Mouse (Mus musculus) G1E (cell line): ENCODE measurements around the gene Epb41l5. TPM values are rescaled to one million over a fixed set of nuclear protein-coding genes. Genes with fewer than 3 reads are reported as not detected.
A peak's percentile ranks its signal among the peaks of the same experiment; 100 is the strongest.

ENCODE experiments used
- ATAC-seq: 2 replicates; pipeline ENCODE4 v1.8.0; 2016; ENCODE audit warnings: mild to moderate bottlenecking; ENCODE audit not compliant: insufficient number of reproducible peaks, poor library complexity, low FRiP score, severe bottlenecking; ENCODE audit errors: extremely low read depth
- DNase-seq: peaks from one replicate; pipeline ENCODE4 v3.0.0; 2012; ENCODE audit warnings: low spot score
- H3K27me3 ChIP-seq: 2 replicates; pipeline ENCODE4 v1.6.1; 2012; ENCODE audit warnings: mild to moderate bottlenecking, low read length, inconsistent platforms; ENCODE audit not compliant: insufficient read depth
- H3K36me3 ChIP-seq: replicated peaks from 2 replicates; pipeline ENCODE3; 2012; ENCODE audit warnings: mild to moderate bottlenecking, inconsistent platforms
- H3K4me1 ChIP-seq: 2 replicates; pipeline ENCODE4 v1.6.1; 2012; ENCODE audit warnings: low read depth, low read length, inconsistent platforms, mixed read lengths; ENCODE audit not compliant: insufficient read depth
- H3K4me3 ChIP-seq: 2 replicates; pipeline ENCODE4 v1.5.1; 2012; ENCODE audit warnings: low read depth, mild to moderate bottlenecking, inconsistent platforms, low read length, moderate library complexity, mixed read lengths
- H3K9me3 ChIP-seq: replicated peaks from 2 replicates; pipeline ENCODE4 v1.6.1; 2012; ENCODE audit warnings: inconsistent platforms
- CTCF ChIP-seq: IDR thresholded peaks from 2 replicates; pipeline ENCODE4 v1.5.1; 2012; ENCODE audit warnings: low read depth, low read length, inconsistent platforms, mixed read lengths
- GATA1 ChIP-seq: IDR thresholded peaks from 2 replicates; pipeline ENCODE4 v1.6.1; 2012; ENCODE audit warnings: borderline replicate concordance, low read length, inconsistent platforms, mixed read lengths
- GATA2 ChIP-seq: IDR thresholded peaks from 2 replicates; pipeline ENCODE4 v1.6.1; 2012; ENCODE audit warnings: low read depth, low read length, inconsistent platforms, borderline replicate concordance
- POLR2AphosphoS5 ChIP-seq: IDR thresholded peaks from 2 replicates; pipeline ENCODE4 v1.6.1; 2012; ENCODE audit warnings: low read depth, low read length, inconsistent platforms; ENCODE audit not compliant: insufficient replicate concordance
- TAL1 ChIP-seq: conservative IDR thresholded peaks from 2 replicates; pipeline ENCODE4 v1.6.1; 2012; ENCODE audit warnings: low read depth, low read length, inconsistent platforms, mixed read lengths
- polyA plus RNA-seq: library from polyadenylated mRNA; stranded (reverse); fragments of >175 nt; gene quantifications from 2 replicates; pipeline ENCODE4 v1.2.3, GENCODE M21; 2012
- total RNA-seq, 2 experiments: library from RNA; stranded (forward) in 1 of 2; stranded (reverse) in 1 of 2; fragments of 200-1000 nt in 1 of 2; fragments of >200 nt in 1 of 2; fragmentation: Nextera tagmentation in 1 of 2; gene quantifications; 2 replicates each; pipeline ENCODE4 v1.2.3; 2014 to 2017

Gene Epb41l5
- 71.5 and 81.8 TPM in 2 replicates for total RNA-seq (2014; fragmentation: Nextera tagmentation)
- total RNA-seq (2017): 18.5 and 22.5 TPM in 2 replicates
- polyA plus RNA-seq: 4.3 and 7.4 TPM in 2 replicates

DNA sequence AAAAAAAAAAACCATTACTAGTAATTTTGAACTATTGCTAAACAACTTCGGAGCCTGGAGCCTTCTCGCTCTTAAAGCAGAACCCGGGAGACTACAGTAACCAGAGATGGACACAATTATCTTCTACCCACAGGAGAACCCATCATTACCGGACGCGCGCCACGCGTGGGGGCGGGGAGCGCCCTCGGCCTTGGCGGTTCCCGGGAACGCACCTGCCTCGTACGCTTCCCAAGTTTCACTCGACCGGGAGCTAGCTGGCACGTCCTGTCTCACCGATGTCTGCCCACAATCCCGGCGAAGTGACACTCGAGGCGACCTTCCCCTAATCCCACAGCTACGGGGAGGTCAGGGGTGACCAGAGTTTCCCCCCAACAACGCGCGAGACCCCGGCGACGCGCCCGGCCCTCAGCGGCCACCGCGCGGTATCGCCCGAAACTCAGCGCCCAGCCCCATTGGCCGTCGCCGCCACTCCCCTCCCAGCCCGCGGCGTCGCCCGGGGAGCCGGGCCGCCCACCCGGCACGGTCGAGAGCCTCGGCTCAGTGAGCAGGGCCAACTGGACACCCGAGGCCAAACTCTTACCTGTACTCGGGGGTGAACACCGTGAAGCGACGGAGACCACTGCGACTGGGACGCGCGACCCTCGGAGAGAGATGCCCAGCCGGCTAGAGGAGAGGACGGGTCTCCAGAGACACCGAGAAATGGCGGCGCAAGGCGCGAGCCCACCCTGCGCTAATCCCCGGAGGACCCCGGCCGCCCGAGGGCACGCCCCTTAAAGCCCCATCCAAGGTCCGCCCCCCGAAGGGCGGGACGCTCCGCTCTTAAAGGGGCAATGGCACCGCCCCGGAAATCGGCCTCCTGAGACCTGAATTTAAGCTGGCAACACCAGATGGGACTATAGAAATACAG lies at the start of gene Epb41l5:
TSS of gene Epb41l5 (minus strand) at position 796 of the 907 bp plus-strand sequence.
- Histone ChIP-seq H3K36me3 (peaks cover 17% of the 10 kb centered on the region), H3K4me3 (peak within 1 kb of the TSS; percentile 91), H3K27me3 (no peaks in the 10 kb centered on the region), H3K4me1 (peaks cover 41% of the 10 kb centered on the region), H3K9me3 (no peaks in the 10 kb centered on the region)
- DNase-seq (peak; percentile 76), ATAC-seq (peak; percentile 83)
- TF ChIP-seq POLR2AphosphoS5: no peak
- TF ChIP-seq TAL1: no peak
- no peak for TF ChIP-seq GATA1
- no peak for TF ChIP-seq CTCF
- no peak for TF ChIP-seq GATA2

DNA sequence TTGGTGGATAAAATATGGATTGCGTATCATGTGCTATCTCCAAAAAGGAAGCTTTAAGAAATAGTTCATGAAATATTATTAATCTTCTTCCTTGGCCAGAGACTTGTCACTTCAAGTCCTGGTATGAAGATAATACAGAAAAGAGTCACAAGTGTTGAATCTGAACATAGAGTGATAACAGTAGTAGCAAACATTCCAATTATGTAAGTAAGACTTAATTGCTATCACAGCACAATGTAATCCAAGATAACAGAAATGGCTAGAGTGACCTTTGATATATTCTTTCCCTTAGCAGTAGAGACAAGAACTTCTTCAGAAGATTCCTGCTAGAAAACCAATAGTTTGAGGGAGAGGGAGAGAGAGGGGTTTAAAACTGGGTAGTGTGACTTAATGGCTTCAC lies 48.1 kb upstream of the Epb41l5 start:
- Histone ChIP-seq H3K27me3 (no peaks in the 10 kb centered on the region), H3K4me3 (no peak overlapping the region), H3K9me3 (no peaks in the 10 kb centered on the region), H3K4me1 (no peaks in the 10 kb centered on the region), H3K36me3 (peaks cover 31% of the 10 kb centered on the region)
- DNase-seq (no peak), ATAC-seq (no peak)
- TF ChIP-seq GATA2: no peak
- TF ChIP-seq POLR2AphosphoS5: no peak
- TF ChIP-seq TAL1: no peak
- TF ChIP-seq GATA1: no peak
- TF ChIP-seq CTCF: no peak

DNA sequence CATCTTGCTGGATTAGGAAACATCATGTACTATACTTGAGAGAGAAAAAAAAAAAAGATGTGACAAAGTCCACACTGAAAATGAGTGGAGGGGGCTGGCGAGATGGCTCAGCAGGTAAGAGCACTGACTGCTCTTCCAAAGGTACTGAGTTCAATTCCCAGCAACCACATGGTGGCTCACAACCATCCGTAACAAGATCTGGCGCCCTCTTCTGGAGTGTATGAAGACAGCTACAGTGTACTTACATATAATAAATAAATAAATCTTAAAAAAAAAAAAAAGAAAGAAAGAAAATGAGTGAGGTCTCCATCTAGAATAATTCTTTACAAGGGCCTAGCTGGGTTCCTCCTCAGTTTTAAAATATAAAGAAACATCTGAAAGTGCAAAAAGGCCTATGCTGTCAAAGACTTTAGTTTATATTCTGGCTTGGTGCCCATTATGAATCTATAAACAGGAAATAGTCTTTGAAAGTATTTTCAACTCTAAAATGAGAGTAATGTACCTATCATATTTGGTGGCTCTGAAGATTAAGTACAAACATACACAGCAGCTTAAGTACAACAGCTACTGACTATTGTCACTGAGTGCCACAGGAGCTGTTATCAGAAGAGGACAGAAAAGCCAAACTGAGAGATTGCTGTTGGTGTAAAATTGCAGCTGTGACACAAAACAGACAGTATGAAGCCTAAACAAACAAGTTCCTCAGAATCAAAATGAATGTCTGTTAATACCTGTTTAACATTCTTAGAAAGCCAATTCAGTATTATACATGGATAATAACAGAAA lies 37.2 kb upstream of the Epb41l5 start:
- Histone ChIP-seq H3K4me1 (0 out of 2 replicates have a peak, but pooled peaks cover 4% of the 10 kb centered on the region), H3K27me3 (no peaks in the 10 kb centered on the region), H3K4me3 (no peak overlapping the region), H3K9me3 (no peaks in the 10 kb centered on the region), H3K36me3 (peaks cover 41% of the 10 kb centered on the region)
- TF ChIP-seq CTCF: no peak
- no peak for TF ChIP-seq TAL1
- no peak for TF ChIP-seq GATA2
- no peak for TF ChIP-seq GATA1
- TF ChIP-seq POLR2AphosphoS5: no peak
- ATAC-seq (no peak), DNase-seq (no peak)

DNA sequence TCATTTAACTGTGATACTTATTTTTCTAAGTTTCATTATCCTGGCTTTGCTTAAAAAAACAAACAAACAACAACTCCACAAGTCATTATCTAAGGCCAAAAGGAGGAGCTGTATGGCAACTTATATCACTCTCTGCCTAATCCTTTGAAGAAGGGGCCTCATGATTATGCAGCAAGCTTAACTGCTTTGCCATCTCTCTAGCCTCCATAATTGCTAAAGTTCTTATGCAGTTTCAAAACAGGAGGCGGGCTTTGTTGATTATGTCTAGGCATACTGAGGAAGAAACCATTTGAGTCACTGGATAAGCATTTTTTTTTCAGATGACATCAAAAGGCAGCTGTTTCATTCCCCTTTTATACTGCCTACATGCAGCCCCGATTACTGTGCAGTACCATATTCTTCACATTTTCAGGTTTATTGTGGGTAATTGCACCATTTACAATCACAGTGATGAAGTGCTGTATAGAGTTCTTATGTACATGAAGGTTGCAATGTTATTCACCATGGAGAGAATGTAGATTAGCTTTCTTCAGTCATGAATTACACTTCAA lies 32.9 kb upstream of the Epb41l5 start:
- no peak for DNase-seq

DNA sequence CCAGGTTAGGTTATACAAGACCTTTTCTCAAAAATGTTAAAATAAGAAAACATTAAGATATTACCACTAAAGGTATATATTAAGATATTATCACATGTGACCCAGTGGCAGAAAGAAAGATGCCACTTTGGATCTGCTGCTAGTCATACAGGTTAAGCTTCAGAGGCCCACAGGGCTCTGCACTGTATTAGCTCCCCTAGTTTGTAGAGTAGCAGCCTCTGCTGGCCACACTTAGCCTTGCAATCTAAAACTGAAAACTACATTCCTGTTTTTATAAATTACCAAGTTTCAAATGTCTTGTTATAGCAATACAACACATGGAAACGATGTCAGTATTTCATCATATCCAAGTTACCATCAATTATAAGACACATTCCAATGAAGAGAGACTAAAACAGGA lies 26.2 kb upstream of the Epb41l5 start:
- Histone ChIP-seq H3K4me3 (no peak overlapping the region), H3K27me3 (no peaks in the 10 kb centered on the region), H3K9me3 (no peaks in the 10 kb centered on the region), H3K4me1 (no peaks in the 10 kb centered on the region), H3K36me3 (peaks cover 36% of the 10 kb centered on the region)
- ATAC-seq (peak; percentile 70), DNase-seq (peak; percentile 5)
- TF ChIP-seq GATA2 (no peak), TAL1 (no peak), POLR2AphosphoS5 (no peak), GATA1 (no peak), CTCF (peak; percentile 83)

More for the DNA sequence above, 32.9 kb upstream of the Epb41l5 start:
- ATAC-seq: no peak
- H3K4me3 ChIP-seq: no peak overlapping the region
- H3K4me1 ChIP-seq: 0 out of 2 replicates have a peak, but pooled peaks cover 4% of the 10 kb centered on the region
- no peaks in the 10 kb centered on the region for H3K27me3 ChIP-seq
- no peaks in the 10 kb centered on the region for H3K9me3 ChIP-seq
- H3K36me3 ChIP-seq: peaks cover 47% of the 10 kb centered on the region
- TF ChIP-seq POLR2AphosphoS5 (no peak), CTCF (no peak), GATA1 (no peak), GATA2 (no peak), TAL1 (no peak)

DNA sequence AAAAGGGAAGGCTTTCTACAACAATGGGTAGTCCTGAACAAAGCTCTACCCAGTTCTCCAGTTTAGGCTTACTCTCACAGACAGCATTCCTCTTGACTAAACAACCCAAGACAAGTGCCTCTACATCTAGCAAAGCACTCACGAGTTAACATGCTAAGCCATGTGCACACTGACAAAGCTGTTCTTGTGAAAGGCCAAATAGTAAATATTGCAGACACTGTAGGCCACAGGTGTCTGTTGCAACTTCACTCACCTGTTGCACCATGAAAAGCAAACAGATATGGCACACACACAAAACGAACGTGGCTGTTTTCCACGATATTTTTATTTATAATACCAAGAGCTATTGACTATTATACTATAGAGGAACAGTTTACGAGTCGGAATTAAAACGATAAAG lies 18.1 kb upstream of the Epb41l5 start:
- TF ChIP-seq POLR2AphosphoS5: no peak
- no peak for TF ChIP-seq TAL1
- no peak for TF ChIP-seq GATA1
- TF ChIP-seq GATA2: no peak
- no peak for TF ChIP-seq CTCF
- no peaks in the 10 kb centered on the region for H3K4me1 ChIP-seq
- H3K27me3 ChIP-seq: no peaks in the 10 kb centered on the region
- no peaks in the 10 kb centered on the region for H3K9me3 ChIP-seq
- DNase-seq (no peak), ATAC-seq (no peak)
- H3K36me3 ChIP-seq: peaks cover 25% of the 10 kb centered on the region
- H3K4me3 ChIP-seq: no peak overlapping the region
